Mouse (Mus musculus): ENCODE results near the gene Mymk. TPM values are rescaled to one million over a fixed set of nuclear protein-coding genes. Genes with fewer than 3 reads are reported as not detected.

The Mymk gene
- polyA plus RNA-seq, 1 experiment from 2014 or later, result 0.54 TPM

GRCm38 (mm10) chr2:27086483-27087010 lies 14.6 kb upstream of the Mymk start:
- Histone ChIP-seq H3K9ac (ENCODE audit: low read depth, low read length) (no peak overlapping the region), H3K4me3 (ENCODE audit: low read length) (no peak overlapping the region), H3K27me3 (ENCODE audit: control insufficient read depth, insufficient read depth, low read length) (no peaks in the 10 kb centered on the region), H3K36me3 (ENCODE audit: control insufficient read depth, insufficient read depth, low read length) (no peaks in the 10 kb centered on the region), H3K4me1 (ENCODE audit: control insufficient read depth, insufficient read depth, low read length) (peaks cover 24% of the 10 kb centered on the region; the same call in 1 of the 2 replicates), H3K27ac (ENCODE audit: low read depth, low read length) (no peak overlapping the region), H3K9me3 (ENCODE audit: control insufficient read depth, low read length) (no peaks in the 10 kb centered on the region), H3K4me2 (replicated peaks; ENCODE audit: low read depth, low read length) (no peak overlapping the region)
- WGBS, result 85% methylated on average over 4 of the region's 4 CpGs
- ATAC-seq (ENCODE audit: low FRiP score, low TSS enrichment), result no peak

DNA sequence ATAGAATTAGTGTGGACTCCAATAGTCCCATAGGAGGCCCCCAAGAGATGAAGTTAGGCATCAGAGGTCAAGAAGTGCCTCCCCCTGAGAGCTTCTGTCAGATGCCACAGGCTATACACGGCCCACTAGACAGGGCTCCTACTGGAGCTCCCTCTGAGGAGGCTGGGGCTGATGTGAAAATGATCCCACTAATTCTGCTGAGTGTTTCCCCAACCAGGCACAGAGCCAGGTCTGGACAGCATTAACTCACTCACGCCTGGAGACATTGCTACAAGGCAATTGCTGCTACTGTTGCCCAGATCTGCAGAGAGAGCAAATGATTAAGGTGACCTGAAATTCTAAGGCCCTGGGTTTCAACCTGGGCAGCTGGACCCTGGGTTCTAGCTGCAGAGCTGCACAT lies 13.8 kb upstream of the Mymk start:
- Histone ChIP-seq H3K9ac (ENCODE audit: low read depth, low read length) (no peak overlapping the region), H3K27ac (ENCODE audit: low read depth, low read length) (no peak overlapping the region), H3K4me1 (ENCODE audit: control insufficient read depth, insufficient read depth, low read length) (peaks cover 24% of the 10 kb centered on the region; the same call in 1 of the 2 replicates), H3K4me2 (replicated peaks; ENCODE audit: low read depth, low read length) (no peak overlapping the region), H3K27me3 (ENCODE audit: control insufficient read depth, insufficient read depth, low read length) (no peaks in the 10 kb centered on the region), H3K36me3 (ENCODE audit: control insufficient read depth, insufficient read depth, low read length) (no peaks in the 10 kb centered on the region), H3K4me3 (ENCODE audit: low read length) (no peak overlapping the region), H3K9me3 (ENCODE audit: control insufficient read depth, low read length) (no peaks in the 10 kb centered on the region)
- no peak for ATAC-seq (ENCODE audit: low FRiP score, low TSS enrichment)
- 18% methylated on average over 2 of the region's 2 CpGs for WGBS

DNA sequence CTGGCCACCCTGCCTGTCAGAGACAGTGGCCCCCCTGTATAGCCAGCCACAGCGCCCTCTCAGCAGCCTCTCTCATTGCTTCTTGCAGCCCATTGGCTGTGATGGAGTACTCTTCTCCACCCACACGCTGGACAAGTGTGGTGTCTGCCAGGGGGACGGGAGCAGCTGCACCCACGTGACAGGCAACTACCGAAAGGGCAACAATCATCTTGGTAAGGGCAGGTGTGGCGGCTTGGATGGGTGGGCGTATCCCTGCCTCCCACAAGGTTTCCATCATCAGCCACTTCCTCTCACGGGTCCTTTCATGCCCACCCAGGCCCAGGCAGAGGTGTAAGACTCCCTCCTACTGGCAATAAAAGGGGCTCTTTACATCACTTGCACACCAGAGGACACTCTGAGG lies 13.0 kb upstream of the Mymk start:
- Histone ChIP-seq H3K9me3 (ENCODE audit: control insufficient read depth, low read length) (no peaks in the 10 kb centered on the region), H3K36me3 (ENCODE audit: control insufficient read depth, insufficient read depth, low read length) (no peaks in the 10 kb centered on the region), H3K4me3 (ENCODE audit: low read length) (no peak overlapping the region), H3K4me2 (replicated peaks; ENCODE audit: low read depth, low read length) (no peak overlapping the region), H3K27ac (ENCODE audit: low read depth, low read length) (no peak overlapping the region), H3K9ac (ENCODE audit: low read depth, low read length) (no peak overlapping the region), H3K4me1 (ENCODE audit: control insufficient read depth, insufficient read depth, low read length) (peaks cover 24% of the 10 kb centered on the region; the same call in 1 of the 2 replicates), H3K27me3 (ENCODE audit: control insufficient read depth, insufficient read depth, low read length) (no peaks in the 10 kb centered on the region; the same call in 1 of the 2 replicates)
- 0 out of 2 replicates have a peak, but pooled peaks have one; percentile 65 for ATAC-seq (ENCODE audit: low FRiP score, low TSS enrichment)
- WGBS, result 21% methylated on average over 8 of the region's 8 CpGs

GRCm38 (mm10) chr2:27083761-27084475 lies 11.9 kb upstream of the Mymk start:
- no peak overlapping the region for H3K4me3 ChIP-seq (ENCODE audit: low read length)
- H3K4me2 ChIP-seq (replicated peaks; ENCODE audit: low read depth, low read length), result no peak overlapping the region
- no peaks in the 10 kb centered on the region; the same call in 1 of the 2 replicates for H3K27me3 ChIP-seq (ENCODE audit: control insufficient read depth, insufficient read depth, low read length)
- H3K4me1 ChIP-seq (ENCODE audit: control insufficient read depth, insufficient read depth, low read length), result peaks cover 34% of the 10 kb centered on the region
- no peak overlapping the region for H3K27ac ChIP-seq (ENCODE audit: low read depth, low read length)
- no peaks in the 10 kb centered on the region for H3K36me3 ChIP-seq (ENCODE audit: control insufficient read depth, insufficient read depth, low read length)
- no peak for ATAC-seq (ENCODE audit: low FRiP score, low TSS enrichment)
- H3K9me3 ChIP-seq (ENCODE audit: control insufficient read depth, low read length), result no peaks in the 10 kb centered on the region
- 54% methylated on average over 12 of the region's 12 CpGs for WGBS
- H3K9ac ChIP-seq (ENCODE audit: low read depth, low read length), result no peak overlapping the region

- Histone ChIP-seq H3K4me3 (ENCODE audit: low read length) (no peak overlapping the region), H3K27me3 (ENCODE audit: control insufficient read depth, insufficient read depth, low read length) (no peaks in the 10 kb centered on the region; the same call in 1 of the 2 replicates), H3K4me2 (replicated peaks; ENCODE audit: low read depth, low read length) (peak overlapping the region; percentile 26), H3K4me1 (ENCODE audit: control insufficient read depth, insufficient read depth, low read length) (peaks cover 30% of the 10 kb centered on the region), H3K9me3 (ENCODE audit: control insufficient read depth, low read length) (no peaks in the 10 kb centered on the region), H3K36me3 (ENCODE audit: control insufficient read depth, insufficient read depth, low read length) (no peaks in the 10 kb centered on the region), H3K9ac (ENCODE audit: low read depth, low read length) (no peak overlapping the region), H3K27ac (ENCODE audit: low read depth, low read length) (no peak overlapping the region)
- 34% methylated on average over 2 of the region's 2 CpGs for WGBS
- peak; percentile 6; the same call in 1 of the 2 replicates for ATAC-seq (ENCODE audit: low FRiP score, low TSS enrichment)
These were observed 7.7 kb upstream of the Mymk start for GRCm38 (mm10) chr2:27079649-27080048.

DNA sequence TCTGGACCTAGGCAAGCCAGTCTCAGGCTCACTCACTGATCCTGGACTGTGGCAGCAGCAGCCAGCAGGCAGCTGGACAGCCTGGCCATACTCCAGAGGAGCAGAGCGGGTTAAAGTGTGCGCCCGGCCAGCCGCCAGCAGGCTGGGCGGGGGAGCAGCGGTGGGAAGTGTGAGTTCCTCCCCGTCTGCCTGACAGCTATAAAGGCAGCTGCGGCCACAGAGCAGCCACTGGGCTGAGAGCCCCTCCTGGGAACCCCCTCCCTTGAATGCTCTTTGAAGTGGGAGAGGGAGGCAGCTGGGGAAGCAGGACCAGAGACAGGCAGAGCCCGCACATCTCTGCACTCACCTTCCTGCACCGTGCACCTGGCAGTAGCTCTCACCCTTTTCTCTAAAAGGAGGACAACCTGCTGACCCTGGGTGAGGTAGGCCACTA lies 7.2 kb upstream of the Mymk start, which contains the start of gene Adamtsl2:
Adamtsl2 (plus strand) TSS at position 228 of the 433 bp plus-strand sequence.
- H3K36me3 ChIP-seq (ENCODE audit: control insufficient read depth, insufficient read depth, low read length), result no peaks in the 10 kb centered on the region
- no peak within 1 kb of the TSS; the same call in 1 of the 2 replicates for H3K27ac ChIP-seq (ENCODE audit: low read depth, low read length)
- H3K27me3 ChIP-seq (ENCODE audit: control insufficient read depth, insufficient read depth, low read length), result no peaks in the 10 kb centered on the region; the same call in 1 of the 2 replicates
- H3K9ac ChIP-seq (ENCODE audit: low read depth, low read length), result no peak within 1 kb of the TSS
- ATAC-seq (ENCODE audit: low FRiP score, low TSS enrichment), result peak; percentile 84
- H3K4me3 ChIP-seq (ENCODE audit: low read length), result no peak within 1 kb of the TSS
- H3K4me2 ChIP-seq (replicated peaks; ENCODE audit: low read depth, low read length), result peak within 1 kb of the TSS; percentile 26
- peaks cover 27% of the 10 kb centered on the region for H3K4me1 ChIP-seq (ENCODE audit: control insufficient read depth, insufficient read depth, low read length)
- WGBS, result under 1% methylated on average over 10 of the region's 10 CpGs
- H3K9me3 ChIP-seq (ENCODE audit: control insufficient read depth, low read length), result no peaks in the 10 kb centered on the region

DNA sequence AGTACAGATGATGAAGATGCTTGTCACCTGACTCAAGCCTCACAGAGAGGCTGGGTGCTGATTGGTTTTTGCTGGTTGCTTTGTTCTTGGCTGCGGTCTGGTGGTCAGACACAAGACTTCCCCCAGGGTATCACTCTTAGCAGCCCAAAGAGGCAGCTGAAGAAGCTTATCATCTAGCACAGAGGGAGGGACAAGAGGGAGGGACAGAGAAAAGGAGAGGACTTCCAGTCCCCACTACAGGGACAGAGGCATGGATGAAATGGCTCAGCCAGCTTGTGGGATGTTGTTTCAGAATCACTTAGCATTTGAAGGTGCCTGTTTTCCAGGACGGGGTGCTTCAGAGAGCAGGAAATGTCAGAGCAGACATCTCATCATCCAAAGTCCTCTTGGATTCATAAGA lies 6.3 kb upstream of the Mymk start:
- no peak overlapping the region for H3K4me2 ChIP-seq (replicated peaks; ENCODE audit: low read depth, low read length)
- H3K27me3 ChIP-seq (ENCODE audit: control insufficient read depth, insufficient read depth, low read length), result no peaks in the 10 kb centered on the region; the same call in 1 of the 2 replicates
- no peaks in the 10 kb centered on the region for H3K9me3 ChIP-seq (ENCODE audit: control insufficient read depth, low read length)
- H3K4me1 ChIP-seq (ENCODE audit: control insufficient read depth, insufficient read depth, low read length), result peaks cover 20% of the 10 kb centered on the region
- no peak for ATAC-seq (ENCODE audit: low FRiP score, low TSS enrichment)
- no peak overlapping the region for H3K27ac ChIP-seq (ENCODE audit: low read depth, low read length)
- H3K4me3 ChIP-seq (ENCODE audit: low read length), result no peak overlapping the region
- no peaks in the 10 kb centered on the region for H3K36me3 ChIP-seq (ENCODE audit: control insufficient read depth, insufficient read depth, low read length)
- 27% methylated on average over 2 of the region's 2 CpGs for WGBS
- H3K9ac ChIP-seq (ENCODE audit: low read depth, low read length), result no peak overlapping the region

GRCm38 (mm10) chr2:27077655-27078244 lies 5.8 kb upstream of the Mymk start:
- Histone ChIP-seq H3K27ac (ENCODE audit: low read depth, low read length) (no peak overlapping the region), H3K9ac (ENCODE audit: low read depth, low read length) (no peak overlapping the region), H3K36me3 (ENCODE audit: control insufficient read depth, insufficient read depth, low read length) (no peaks in the 10 kb centered on the region), H3K27me3 (ENCODE audit: control insufficient read depth, insufficient read depth, low read length) (no peaks in the 10 kb centered on the region; the same call in 1 of the 2 replicates), H3K4me2 (replicated peaks; ENCODE audit: low read depth, low read length) (no peak overlapping the region), H3K4me3 (ENCODE audit: low read length) (no peak overlapping the region), H3K4me1 (ENCODE audit: control insufficient read depth, insufficient read depth, low read length) (peaks cover 20% of the 10 kb centered on the region), H3K9me3 (ENCODE audit: control insufficient read depth, low read length) (no peaks in the 10 kb centered on the region)
- 68% methylated on average over 10 of the region's 10 CpGs for WGBS
- no peak for ATAC-seq (ENCODE audit: low FRiP score, low TSS enrichment)

- no peaks in the 10 kb centered on the region; the same call in 1 of the 2 replicates for H3K27me3 ChIP-seq (ENCODE audit: control insufficient read depth, insufficient read depth, low read length)
- no peaks in the 10 kb centered on the region for H3K9me3 ChIP-seq (ENCODE audit: control insufficient read depth, low read length)
- WGBS, result 56% methylated on average over 3 of the region's 3 CpGs
- H3K4me2 ChIP-seq (replicated peaks; ENCODE audit: low read depth, low read length), result no peak overlapping the region
- H3K9ac ChIP-seq (ENCODE audit: low read depth, low read length), result no peak overlapping the region
- H3K27ac ChIP-seq (ENCODE audit: low read depth, low read length), result no peak overlapping the region
- no peak overlapping the region for H3K4me3 ChIP-seq (ENCODE audit: low read length)
- no peak for ATAC-seq (ENCODE audit: low FRiP score, low TSS enrichment)
- no peaks in the 10 kb centered on the region for H3K36me3 ChIP-seq (ENCODE audit: control insufficient read depth, insufficient read depth, low read length)
- H3K4me1 ChIP-seq (ENCODE audit: control insufficient read depth, insufficient read depth, low read length), result peaks cover 20% of the 10 kb centered on the region
These were observed 3.5 kb upstream of the Mymk start for GRCm38 (mm10) chr2:27075485-27075884.
